Mouse (Mus musculus) limb, embryonic 12.5 days (tissue): ENCODE measurements around the gene Itpr2. TPM values are rescaled to one million over a fixed set of nuclear protein-coding genes. Genes with fewer than 3 reads are reported as not detected.

ENCODE experiments used
- ATAC-seq: fragments of 200-750 bp; cut with Nextera tagmentation; 2 replicates; pipeline ENCODE4 v1.8.0; 2017; ENCODE audit warnings: low read depth, moderate TSS enrichment; ENCODE audit not compliant: insufficient number of reproducible peaks, insufficient read depth, low FRiP score, low TSS enrichment
- H3K27ac ChIP-seq: fragments of 300-500 bp; sonication (generic); 2 replicates; pipeline ENCODE4 v1.5.1; 2016; ENCODE audit warnings: mild to moderate bottlenecking, moderate library complexity
- H3K27me3 ChIP-seq: fragments of 300-500 bp; sonication (generic); 2 replicates; pipeline ENCODE4 v1.6.1; 2016; ENCODE audit warnings: mild to moderate bottlenecking, moderate library complexity
- H3K36me3 ChIP-seq: fragments of 300-500 bp; sonication (generic); 2 replicates; pipeline ENCODE4 v1.6.1; 2016; ENCODE audit warnings: mild to moderate bottlenecking, moderate library complexity
- H3K4me1 ChIP-seq: fragments of 300-500 bp; sonication (generic); replicated peaks from 2 replicates; pipeline ENCODE4 v1.6.1; 2016
- H3K4me2 ChIP-seq: fragments of 300-500 bp; sonication (generic); 2 replicates; pipeline ENCODE4 v1.6.1; 2016; ENCODE audit warnings: mild to moderate bottlenecking, moderate library complexity
- H3K4me3 ChIP-seq: fragments of 300-500 bp; sonication (generic); replicated peaks from 2 replicates; pipeline ENCODE4 v1.5.1; 2016; ENCODE audit warnings: mild to moderate bottlenecking
- H3K9ac ChIP-seq: fragments of 300-500 bp; sonication (generic); replicated peaks from 2 replicates; pipeline ENCODE4 v1.6.1; 2016; ENCODE audit warnings: mild to moderate bottlenecking, moderate library complexity
- H3K9me3 ChIP-seq: fragments of 300-500 bp; sonication (generic); 2 replicates; pipeline ENCODE4 v1.6.1; 2016; ENCODE audit warnings: mild to moderate bottlenecking, moderate library complexity
- WGBS: fragments of 180-500 bp; shearing (Covaris S2); methylation state at CpG from one replicate; pipeline ENCODE4 v1.1.7; 2016; 5-methylcytosine and 5-hydroxymethylcytosine counted together
- polyA plus RNA-seq: library from polyadenylated mRNA; unstranded; fragments of >200 nt; fragmentation: Nextera tagmentation; extraction: Ambion mirVana; gene quantifications from 2 replicates; pipeline ENCODE4 v1.2.1, GENCODE M21; 2016

The Itpr2 gene
- polyA plus RNA-seq, 1 experiment from 2014 or later, result 7.0 TPM

GRCm38 (mm10) chr6:146245888-146246287, 256.1 kb downstream of the Itpr2 start:
- ATAC-seq, result no peak
- H3K27me3 ChIP-seq, result no peaks in the 10 kb centered on the region
- no peak overlapping the region for H3K27ac ChIP-seq
- no peak overlapping the region for H3K4me2 ChIP-seq
- H3K9ac ChIP-seq, result no peak overlapping the region
- H3K36me3 ChIP-seq, result no peaks in the 10 kb centered on the region
- no peak overlapping the region for H3K4me3 ChIP-seq
- H3K4me1 ChIP-seq, result no peaks in the 10 kb centered on the region
- no peaks in the 10 kb centered on the region for H3K9me3 ChIP-seq
- 86% methylated on average over 9 of the region's 9 CpGs for WGBS

GRCm38 (mm10) chr6:146243068-146243467, 259.0 kb downstream of the Itpr2 start:
- Histone ChIP-seq H3K9me3 (no peaks in the 10 kb centered on the region), H3K36me3 (no peaks in the 10 kb centered on the region), H3K4me2 (no peak overlapping the region), H3K9ac (no peak overlapping the region), H3K27me3 (no peaks in the 10 kb centered on the region), H3K27ac (no peak overlapping the region), H3K4me3 (no peak overlapping the region), H3K4me1 (no peaks in the 10 kb centered on the region)
- ATAC-seq, result no peak
- 79% methylated on average over 5 of the region's 5 CpGs for WGBS

GRCm38 (mm10) chr6:146241336-146241735, 260.7 kb downstream of the Itpr2 start:
- H3K4me3 ChIP-seq, result no peak overlapping the region
- H3K9me3 ChIP-seq, result no peaks in the 10 kb centered on the region
- no peak overlapping the region for H3K27ac ChIP-seq
- ATAC-seq, result no peak
- 79% methylated on average over 3 of the region's 3 CpGs for WGBS
- H3K36me3 ChIP-seq, result no peaks in the 10 kb centered on the region
- H3K9ac ChIP-seq, result no peak overlapping the region
- H3K4me1 ChIP-seq, result no peaks in the 10 kb centered on the region
- no peak overlapping the region for H3K4me2 ChIP-seq
- no peaks in the 10 kb centered on the region for H3K27me3 ChIP-seq

GRCm38 (mm10) chr6:146235165-146235564, 266.9 kb downstream of the Itpr2 start:
- Histone ChIP-seq H3K9ac (no peak overlapping the region), H3K36me3 (no peaks in the 10 kb centered on the region), H3K9me3 (0 out of 2 replicates have a peak, but pooled peaks cover 5% of the 10 kb centered on the region), H3K4me3 (no peak overlapping the region), H3K4me1 (peaks cover 7% of the 10 kb centered on the region; the same call in 1 of the 2 replicates), H3K27me3 (no peaks in the 10 kb centered on the region), H3K4me2 (no peak overlapping the region), H3K27ac (no peak overlapping the region)
- WGBS, result 54% methylated on average over 3 of the region's 3 CpGs
- ATAC-seq, result no peak

- no peak overlapping the region for H3K4me3 ChIP-seq
- H3K4me1 ChIP-seq, result peaks cover 7% of the 10 kb centered on the region; the same call in 1 of the 2 replicates
- H3K9ac ChIP-seq, result no peak overlapping the region
- 0 out of 2 replicates have a peak, but pooled peaks cover 5% of the 10 kb centered on the region for H3K9me3 ChIP-seq
- no peak overlapping the region for H3K4me2 ChIP-seq
- H3K36me3 ChIP-seq, result no peaks in the 10 kb centered on the region
- 84% methylated on average over 1 of the region's 1 CpGs for whole genome bisulfite sequencing
- H3K27me3 ChIP-seq, result no peaks in the 10 kb centered on the region
- no peak for ATAC-seq
- H3K27ac ChIP-seq, result no peak overlapping the region
Measured at GRCm38 (mm10) chr6:146234417-146234816, 267.6 kb downstream of the Itpr2 start.

- no peak overlapping the region for H3K27ac ChIP-seq
- no peak overlapping the region for H3K4me2 ChIP-seq
- H3K36me3 ChIP-seq, result no peaks in the 10 kb centered on the region
- no peaks in the 10 kb centered on the region for H3K27me3 ChIP-seq
- H3K9ac ChIP-seq, result no peak overlapping the region
- H3K4me1 ChIP-seq, result peaks cover 7% of the 10 kb centered on the region; the same call in 1 of the 2 replicates
- no peak overlapping the region for H3K4me3 ChIP-seq
- 0 out of 2 replicates have a peak, but pooled peaks cover 5% of the 10 kb centered on the region for H3K9me3 ChIP-seq
- WGBS, result 92% methylated on average over 6 of the region's 6 CpGs
- ATAC-seq, result no peak
Measured at GRCm38 (mm10) chr6:146230903-146231302, 271.1 kb downstream of the Itpr2 start.

GRCm38 (mm10) chr6:146230373-146230788, 271.6 kb downstream of the Itpr2 start:
- H3K4me1 ChIP-seq, result peaks cover 5% of the 10 kb centered on the region; the same call in 1 of the 2 replicates
- no peak overlapping the region for H3K9ac ChIP-seq
- 0 out of 2 replicates have a peak, but pooled peaks cover 5% of the 10 kb centered on the region for H3K9me3 ChIP-seq
- H3K36me3 ChIP-seq, result no peaks in the 10 kb centered on the region
- no peak for ATAC-seq
- H3K27ac ChIP-seq, result no peak overlapping the region
- H3K27me3 ChIP-seq, result no peaks in the 10 kb centered on the region
- WGBS, result 73% methylated on average over 9 of the region's 9 CpGs
- H3K4me2 ChIP-seq, result no peak overlapping the region
- H3K4me3 ChIP-seq, result no peak overlapping the region

GRCm38 (mm10) chr6:146229967-146230366, 272.1 kb downstream of the Itpr2 start:
- Histone ChIP-seq H3K9ac (no peak overlapping the region), H3K36me3 (no peaks in the 10 kb centered on the region), H3K4me2 (no peak overlapping the region), H3K27ac (no peak overlapping the region), H3K9me3 (0 out of 2 replicates have a peak, but pooled peaks cover 5% of the 10 kb centered on the region), H3K4me3 (no peak overlapping the region), H3K4me1 (peaks cover 1% of the 10 kb centered on the region; the same call in 1 of the 2 replicates), H3K27me3 (no peaks in the 10 kb centered on the region)
- 94% methylated on average over 2 of the region's 2 CpGs for WGBS
- no peak for ATAC-seq

GRCm38 (mm10) chr6:146229519-146229918, 272.5 kb downstream of the Itpr2 start:
- H3K4me1 ChIP-seq, result no peaks in the 10 kb centered on the region
- H3K4me3 ChIP-seq, result no peak overlapping the region
- no peak overlapping the region for H3K27ac ChIP-seq
- H3K27me3 ChIP-seq, result no peaks in the 10 kb centered on the region
- H3K4me2 ChIP-seq, result no peak overlapping the region
- no peaks in the 10 kb centered on the region for H3K36me3 ChIP-seq
- ATAC-seq, result no peak
- WGBS, result 76% methylated on average over 9 of the region's 9 CpGs
- 0 out of 2 replicates have a peak, but pooled peaks cover 5% of the 10 kb centered on the region for H3K9me3 ChIP-seq
- no peak overlapping the region for H3K9ac ChIP-seq

GRCm38 (mm10) chr6:146228048-146228447, 274.0 kb downstream of the Itpr2 start:
- Histone ChIP-seq H3K4me1 (no peaks in the 10 kb centered on the region), H3K9me3 (0 out of 2 replicates have a peak, but pooled peaks cover 3% of the 10 kb centered on the region), H3K4me3 (no peak overlapping the region), H3K36me3 (no peaks in the 10 kb centered on the region), H3K27ac (no peak overlapping the region), H3K27me3 (no peaks in the 10 kb centered on the region), H3K9ac (no peak overlapping the region), H3K4me2 (no peak overlapping the region)
- no peak for ATAC-seq
- 86% methylated on average over 3 of the region's 3 CpGs for WGBS

GRCm38 (mm10) chr6:146222403-146223063, 279.5 kb downstream of the Itpr2 start:
- Histone ChIP-seq H3K4me1 (peaks cover 20% of the 10 kb centered on the region), H3K27ac (no peak overlapping the region), H3K36me3 (no peaks in the 10 kb centered on the region), H3K9ac (no peak overlapping the region), H3K4me3 (no peak overlapping the region), H3K4me2 (no peak overlapping the region), H3K9me3 (no peaks in the 10 kb centered on the region), H3K27me3 (no peaks in the 10 kb centered on the region)
- ATAC-seq, result no peak
- 75% methylated on average over 8 of the region's 8 CpGs for WGBS
